In genomic region chr7:105555571-105555970, GRCm38 (mm10) we compare ENCODE assay signal across 8 mouse cellular contexts. TPM values are rescaled to one million over a fixed set of nuclear protein-coding genes. Genes with fewer than 3 reads are reported as not detected.
DNase-seq lines count a peak whose midpoint lies in the region; ATAC-seq and TF ChIP-seq lines count a peak whose summit lies in the region.

No protein-coding gene starts in this region.

- 0 out of 2 replicates have a peak, but pooled peaks cover 3% of the 10 kb centered on the region for H3K4me1 ChIP-seq in lung, embryonic 14.5 days (ENCODE audit: insufficient read depth)
- peaks cover 22% of the 10 kb centered on the region for H3K4me1 ChIP-seq in midbrain, embryonic 14.5 days (ENCODE audit: control insufficient read depth, insufficient read depth, low read length)

- peak overlapping the region; percentile 80; the same call in 1 of the 2 replicates for H3K4me2 ChIP-seq in lung, embryonic 14.5 days
- H3K4me2 ChIP-seq in midbrain, embryonic 14.5 days (ENCODE audit: low read length), result peak overlapping the region; percentile 65

- H3K9me3 ChIP-seq in lung, embryonic 14.5 days (ENCODE audit: low read depth, low read length), result no peaks in the 10 kb centered on the region
- no peaks in the 10 kb centered on the region for H3K9me3 ChIP-seq in midbrain, embryonic 14.5 days (ENCODE audit: control insufficient read depth, low read length)

- peaks cover 24% of the 10 kb centered on the region for H3K36me3 ChIP-seq in lung, embryonic 14.5 days (ENCODE audit: insufficient read depth)
- peaks cover 34% of the 10 kb centered on the region for H3K36me3 ChIP-seq in midbrain, embryonic 14.5 days (ENCODE audit: control insufficient read depth, insufficient read depth, low read length)

- no peaks in the 10 kb centered on the region for H3K27me3 ChIP-seq in lung, embryonic 14.5 days (ENCODE audit: insufficient read depth, low read length)
- no peaks in the 10 kb centered on the region for H3K27me3 ChIP-seq in midbrain, embryonic 14.5 days (ENCODE audit: control insufficient read depth, insufficient read depth, low read length)

- TF ChIP-seq CTCF in lung, embryonic 14.5 days (IDR thresholded peaks at IDR 0.05; ENCODE audit: low read depth), result no peak

- no peak overlapping the region for H3K4me3 ChIP-seq in lung, embryonic 14.5 days (ENCODE audit: low read depth, low read length)
- H3K4me3 ChIP-seq in midbrain, embryonic 14.5 days (replicated peaks; ENCODE audit: low read depth, low read length), result peak overlapping the region; percentile 75

- no peak overlapping the region for H3K9ac ChIP-seq in lung, embryonic 14.5 days
- no peak overlapping the region for H3K9ac ChIP-seq in midbrain, embryonic 14.5 days (replicated peaks; ENCODE audit: low read length)

- 81% methylated on average over 10 of the region's 10 CpGs for WGBS in lung, embryonic 14.5 days
- WGBS in midbrain, embryonic 14.5 days, result 87% methylated on average over 10 of the region's 10 CpGs

- no peak for ATAC-seq in lung, embryonic 14.5 days (ENCODE audit: insufficient read depth)
- no peak for ATAC-seq in midbrain, embryonic 14.5 days (ENCODE audit: low FRiP score, low TSS enrichment)

- peak; percentile 73 for DNase-seq in cerebellum, adult 11-12 months
- DNase-seq in cerebellum, adult 9-11 months, result no peak
- DNase-seq in lung, embryonic 14.5 days, result no peak
- DNase-seq in lung, postnatal 10 days, result no peak
- DNase-seq in heart, postnatal 4 days, result peak; percentile 46
- DNase-seq in midbrain, embryonic 14.5 days, result no peak
- DNase-seq in adrenal gland, adult 2 months, result no peak
- DNase-seq in gastrocnemius, adult 8-10 months (ENCODE audit: low spot score in 2 of 2), result no peak

- no peak overlapping the region for H3K27ac ChIP-seq in lung, embryonic 14.5 days (ENCODE audit: low read depth)
- H3K27ac ChIP-seq in midbrain, embryonic 14.5 days (replicated peaks; ENCODE audit: low read depth, low read length), result no peak overlapping the region

RNA-seq across cellular contexts. Expression of gene Smpd1, which starts 1.4 kb away (rescaled TPM):
- 38.7 and 38.9 TPM in 2 replicates for polyA plus RNA-seq in lung, embryonic 14.5 days (2014; fragmentation: Nextera tagmentation; extraction: Ambion mirVana)
- total RNA-seq in heart, postnatal 4 days (2021), result 100 to 1,000 TPM; 101 to 103 TPM
- 90.6 and 91.4 TPM in 2 replicates for polyA plus RNA-seq in midbrain, embryonic 14.5 days (2014; fragmentation: Nextera tagmentation; extraction: Ambion mirVana)
- total RNA-seq in adrenal gland, adult 2 months (2021), result 10 to 100 TPM; 56.2 to 68.5 TPM
- 74.0 and 75.4 TPM in 2 replicates for polyA plus RNA-seq in adrenal gland, adult 2 months (2012; rRNA removed)
- total RNA-seq in gastrocnemius, adult 8-10 months (2022), result 10 to 100 TPM; 47.6 to 60.6 (median 56.7) TPM

RNA-seq across cellular contexts. Expression of gene Apbb1, which starts 25.9 kb away (rescaled TPM):
- 36.6 and 37.6 TPM in 2 replicates for polyA plus RNA-seq in lung, embryonic 14.5 days (2014; fragmentation: Nextera tagmentation; extraction: Ambion mirVana)
- 10 to 100 TPM; 57.5 to 59.1 TPM for total RNA-seq in heart, postnatal 4 days (2021)
- 227 and 305 TPM in 2 replicates for polyA plus RNA-seq in midbrain, embryonic 14.5 days (2014; fragmentation: Nextera tagmentation; extraction: Ambion mirVana)
- 10 to 100 TPM; 12.0 to 22.4 TPM for total RNA-seq in adrenal gland, adult 2 months (2021)
- polyA plus RNA-seq in adrenal gland, adult 2 months (2012; rRNA removed), result 49.1 and 61.8 TPM in 2 replicates
- total RNA-seq in gastrocnemius, adult 8-10 months (2022), result 1 to 10 TPM; 4.7 to 8.0 (median 6.8) TPM

RNA-seq across cellular contexts. Expression of gene Hpx, which starts 44.4 kb away (rescaled TPM):
- 0.57 and 0.59 TPM in 2 replicates for polyA plus RNA-seq in lung, embryonic 14.5 days (2014; fragmentation: Nextera tagmentation; extraction: Ambion mirVana)
- under 1 TPM; 0.23 to 0.60 TPM for total RNA-seq in heart, postnatal 4 days (2021)
- polyA plus RNA-seq in midbrain, embryonic 14.5 days (2014; fragmentation: Nextera tagmentation; extraction: Ambion mirVana), result 0.27 and 0.55 TPM in 2 replicates
- 1 to 10 TPM in 1 of 2 experiments, under 1 TPM in 1; 0.52 to 7.0 TPM for total RNA-seq in adrenal gland, adult 2 months (2021)
- 0.25 and 2.0 TPM in 2 replicates for polyA plus RNA-seq in adrenal gland, adult 2 months (2012; rRNA removed)
- under 1 TPM in 1 of 4 experiments, not detected in 3; 0.64 TPM for total RNA-seq in gastrocnemius, adult 8-10 months (2022)

Comparison
In these comparisons a context has a peak if more than half of its experiments do, and no peak if none do; other contexts are left out.
1. DNase-seq: peak in cerebellum, adult 11-12 months (single experiment) and heart, postnatal 4 days (single experiment); none in cerebellum, adult 9-11 months (single experiment), lung, embryonic 14.5 days (single experiment), lung, postnatal 10 days (single experiment), midbrain, embryonic 14.5 days (single experiment), adrenal gland, adult 2 months (single experiment) and gastrocnemius, adult 8-10 months (0 of 2).